Mouse (Mus musculus) kidney, postnatal 36 days (tissue): ENCODE measurements around the gene Abi3.
A peak's percentile ranks its signal among the peaks of the same experiment; 100 is the strongest.

Source experiments
- DNase-seq, 2 experiments: peaks; one replicate each; pipeline ENCODE4 v3.0.0; 2021 to 2022; ENCODE audit warnings: mixed read lengths in 2 of 2

The Abi3 gene

GRCm38 (mm10) chr11:95838999-95839868 is 3.0 kb downstream of the Abi3 start:
- no peak for DNase-seq

- no peak for DNase-seq
These were observed 3.7 kb downstream of the Abi3 start for GRCm38 (mm10) chr11:95838598-95838997.

- peak; percentile 94 to 96 for DNase-seq
These were observed 5.2 kb downstream of the Abi3 start, which contains the start of gene Gngt2 for GRCm38 (mm10) chr11:95837059-95837458. Gene Gngt2 (plus strand): TSS chr11:95837216.

GRCm38 (mm10) chr11:95836433-95836832 is 5.8 kb downstream of the Abi3 start:
- peak; percentile 39 to 61 for DNase-seq

GRCm38 (mm10) chr11:95835832-95836231 is 6.4 kb downstream of the Abi3 start:
- no peak for DNase-seq

GRCm38 (mm10) chr11:95834742-95835710 is 7.2 kb downstream of the Abi3 start:
- DNase-seq, result peak in 1 of 2 experiments; percentile 38

GRCm38 (mm10) chr11:95834143-95834667 is 8.1 kb downstream of the Abi3 start:
- peak; percentile 54 to 62 for DNase-seq

GRCm38 (mm10) chr11:95833631-95834142 is 8.6 kb downstream of the Abi3 start:
- no peak for DNase-seq

GRCm38 (mm10) chr11:95833006-95833570 is 9.2 kb downstream of the Abi3 start:
- no peak for DNase-seq

GRCm38 (mm10) chr11:95832129-95833005 is 9.9 kb downstream of the Abi3 start:
- no peak for DNase-seq

GRCm38 (mm10) chr11:95831641-95832040 is 10.6 kb downstream of the Abi3 start:
- no peak for DNase-seq

- DNase-seq, result no peak
These were observed 11.0 kb downstream of the Abi3 start for GRCm38 (mm10) chr11:95831276-95831619.

- peak in 1 of 2 experiments; percentile 46 for DNase-seq
These were observed 11.6 kb downstream of the Abi3 start for GRCm38 (mm10) chr11:95830411-95831275.

- DNase-seq, result no peak
These were observed 12.7 kb downstream of the Abi3 start for GRCm38 (mm10) chr11:95829526-95830050.

- DNase-seq, result no peak
These were observed 13.9 kb downstream of the Abi3 start for GRCm38 (mm10) chr11:95828181-95828964.

GRCm38 (mm10) chr11:95827464-95828085 is 14.7 kb downstream of the Abi3 start:
- DNase-seq, result peak; percentile 70 to 88

GRCm38 (mm10) chr11:95827168-95827447 is 15.2 kb downstream of the Abi3 start:
- DNase-seq, result no peak

- DNase-seq, result no peak
These were observed 15.7 kb downstream of the Abi3 start for GRCm38 (mm10) chr11:95826317-95827167.
